Mouse (Mus musculus): ENCODE measurements at regions not wholly inside any gene's neighbourhood (a gene's known extent, or its start where the extent isn't known, plus 50 kb on each side); places are given as distances from the start of the nearest gene placed in this dataset.

DNA sequence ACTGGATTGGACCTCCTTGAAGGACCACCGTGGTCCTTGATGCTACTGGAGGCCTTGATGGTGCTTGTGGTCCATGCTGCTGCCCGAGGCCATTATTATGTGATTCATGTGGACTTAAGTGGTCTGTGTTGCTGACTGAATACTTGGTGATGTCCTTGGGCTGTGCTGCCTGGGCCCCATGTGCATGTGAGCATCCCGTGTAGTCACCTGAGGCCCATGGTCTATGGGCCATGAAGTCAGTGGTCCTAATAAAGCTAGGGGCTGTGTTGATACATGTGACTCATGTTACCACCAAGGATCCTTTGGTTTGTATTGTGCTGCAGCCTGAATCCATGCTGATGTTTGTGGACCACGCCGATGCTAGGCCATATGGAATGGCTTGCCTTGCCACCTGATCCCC is 456.1 kb upstream of the Zic4 start:
- H3K27ac ChIP-seq (ENCODE audit: low read length): no peak overlapping the region
- H3K36me3 ChIP-seq (ENCODE audit: insufficient read depth, low read length): no peaks in the 10 kb centered on the region
- no peaks in the 10 kb centered on the region for H3K9me3 ChIP-seq (ENCODE audit: low read length)
- H3K4me2 ChIP-seq (replicated peaks; ENCODE audit: low read depth, low read length): no peak overlapping the region
- no peak for ATAC-seq
- no peak for TF ChIP-seq CTCF (IDR thresholded peaks at IDR 0.05)
- TF ChIP-seq EP300 (IDR thresholded peaks at IDR 0.05): no peak
- no peak overlapping the region for H3K4me3 ChIP-seq (ENCODE audit: low read depth, low read length)
- no peaks in the 10 kb centered on the region for H3K4me1 ChIP-seq (ENCODE audit: insufficient read depth, low read depth, low read length)
- DNase-seq (ENCODE audit: low spot score): no peak
- no peaks in the 10 kb centered on the region for H3K27me3 ChIP-seq (replicated peaks; ENCODE audit: insufficient read depth, low read length)
- no peak overlapping the region for H3K9ac ChIP-seq (replicated peaks; ENCODE audit: low read depth)
- 92% methylated on average over 5 of the region's 5 CpGs for WGBS

DNA sequence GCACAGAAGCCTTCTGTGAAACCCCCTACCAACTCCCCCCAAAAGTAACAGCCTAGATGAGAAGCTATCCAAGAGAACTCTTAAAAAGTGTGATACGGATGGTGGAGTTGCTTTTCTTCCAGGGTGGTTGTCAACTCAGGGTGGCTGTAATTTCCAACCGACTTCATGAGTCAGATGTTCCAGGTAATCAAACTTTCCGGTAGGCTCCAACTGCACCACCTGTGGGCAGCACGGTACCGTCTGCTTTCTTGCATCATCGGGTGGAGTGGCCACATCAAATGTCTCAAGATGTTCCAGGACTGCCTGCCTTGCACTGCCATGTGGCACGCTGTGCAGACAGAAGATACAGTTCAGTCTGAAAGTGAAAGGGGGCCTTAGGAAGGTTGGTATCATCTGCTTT is 455.5 kb upstream of the Zic4 start:
- Histone ChIP-seq H3K27me3 (replicated peaks; ENCODE audit: insufficient read depth, low read length) (no peaks in the 10 kb centered on the region), H3K27ac (ENCODE audit: low read length) (no peak overlapping the region)
- ATAC-seq: no peak

DNA sequence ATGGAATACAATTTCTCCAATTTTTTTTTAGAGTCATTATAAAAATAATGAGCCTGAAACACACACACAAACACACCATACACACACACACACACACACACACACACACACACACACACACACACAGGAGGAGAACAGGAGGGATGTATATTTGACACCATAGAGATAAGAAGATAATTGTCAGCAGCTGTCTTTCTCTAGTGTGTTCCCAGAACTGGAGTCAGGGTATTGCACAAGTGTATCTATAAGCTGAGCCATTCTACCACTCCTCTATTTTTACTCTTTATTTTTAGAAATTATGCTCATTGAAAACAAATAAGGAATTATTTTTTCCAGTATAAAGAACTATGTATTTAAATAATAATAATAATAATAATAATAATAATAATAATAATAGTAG is 407.6 kb upstream of the Zic4 start:
- DNase-seq (ENCODE audit: low spot score): peak; percentile 51
- H3K4me3 ChIP-seq (ENCODE audit: low read depth, low read length): no peak overlapping the region
- H3K36me3 ChIP-seq (ENCODE audit: insufficient read depth, low read length): no peaks in the 10 kb centered on the region
- TF ChIP-seq CTCF (IDR thresholded peaks at IDR 0.05) (no peak), EP300 (IDR thresholded peaks at IDR 0.05) (no peak)
- no peak overlapping the region for H3K4me2 ChIP-seq (replicated peaks; ENCODE audit: low read depth, low read length)
- no peaks in the 10 kb centered on the region for H3K4me1 ChIP-seq (ENCODE audit: insufficient read depth, low read depth, low read length)
- no peaks in the 10 kb centered on the region for H3K9me3 ChIP-seq (ENCODE audit: low read length)
- H3K27me3 ChIP-seq (replicated peaks; ENCODE audit: insufficient read depth, low read length): no peaks in the 10 kb centered on the region
- no peak overlapping the region for H3K27ac ChIP-seq (ENCODE audit: low read length)
- ATAC-seq: peak; percentile 52; the same call in 1 of the 2 replicates
- no peak overlapping the region for H3K9ac ChIP-seq (replicated peaks; ENCODE audit: low read depth)

More for the DNA sequence above, 455.5 kb upstream of the Zic4 start:
- no peak for DNase-seq (ENCODE audit: low spot score)
- no peak overlapping the region for H3K4me2 ChIP-seq (replicated peaks; ENCODE audit: low read depth, low read length)
- no peaks in the 10 kb centered on the region for H3K9me3 ChIP-seq (ENCODE audit: low read length)
- no peak overlapping the region for H3K9ac ChIP-seq (replicated peaks; ENCODE audit: low read depth)
- TF ChIP-seq CTCF (IDR thresholded peaks at IDR 0.05) (no peak), EP300 (IDR thresholded peaks at IDR 0.05) (no peak)
- no peak overlapping the region for H3K4me3 ChIP-seq (ENCODE audit: low read depth, low read length)
- no peaks in the 10 kb centered on the region for H3K36me3 ChIP-seq (ENCODE audit: insufficient read depth, low read length)
- H3K4me1 ChIP-seq (ENCODE audit: insufficient read depth, low read depth, low read length): no peaks in the 10 kb centered on the region
- 86% methylated on average over 7 of the region's 7 CpGs for WGBS

DNA sequence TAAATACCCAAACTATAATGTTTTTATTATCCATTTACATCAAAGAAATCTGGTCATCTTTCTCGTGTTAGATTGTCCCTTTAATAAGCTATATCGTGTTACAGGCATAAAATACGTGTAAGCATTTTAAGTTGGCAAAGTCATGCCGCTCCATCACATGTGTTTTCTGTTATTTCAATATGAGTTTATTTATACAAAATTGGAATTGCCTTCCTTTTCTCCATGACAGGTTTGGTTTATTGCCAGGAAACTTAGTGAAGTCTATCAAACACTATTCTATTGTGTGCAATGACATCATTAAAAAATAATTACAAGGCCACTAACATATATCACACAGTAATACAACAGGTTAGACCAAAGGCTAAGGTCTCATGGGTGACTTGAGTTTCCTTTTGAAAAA is 400.8 kb upstream of the Zic4 start:
- whole genome bisulfite sequencing: 45% methylated on average over 4 of the region's 4 CpGs
- H3K27ac ChIP-seq (ENCODE audit: low read length): no peak overlapping the region
- DNase-seq (ENCODE audit: low spot score): no peak

DNA sequence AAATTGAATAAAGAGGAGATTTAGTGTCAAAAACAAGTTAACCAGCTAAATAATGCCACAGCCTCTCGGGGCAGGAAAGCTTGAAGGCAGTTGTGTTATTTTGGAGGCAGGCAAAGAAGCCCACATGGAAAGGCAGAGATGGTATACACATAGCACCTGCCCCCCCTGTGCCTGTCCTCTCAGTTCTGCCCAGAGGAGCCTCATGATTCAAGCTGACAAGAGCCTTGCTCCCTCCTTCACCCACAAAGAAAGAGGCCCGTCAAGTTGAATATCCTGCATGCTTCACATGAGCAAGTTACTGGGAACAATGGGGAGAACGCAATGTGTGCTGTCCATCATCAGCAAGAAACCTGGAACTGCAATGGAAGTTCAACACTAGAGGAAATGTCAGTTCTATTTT is 398.2 kb upstream of the Zic4 start:
- Histone ChIP-seq H3K4me3 (ENCODE audit: low read depth, low read length) (no peak overlapping the region), H3K27ac (ENCODE audit: low read length) (no peak overlapping the region), H3K9me3 (ENCODE audit: low read length) (no peaks in the 10 kb centered on the region), H3K36me3 (ENCODE audit: insufficient read depth, low read length) (no peaks in the 10 kb centered on the region), H3K9ac (replicated peaks; ENCODE audit: low read depth) (no peak overlapping the region), H3K4me1 (ENCODE audit: insufficient read depth, low read depth, low read length) (no peaks in the 10 kb centered on the region), H3K27me3 (replicated peaks; ENCODE audit: insufficient read depth, low read length) (no peaks in the 10 kb centered on the region), H3K4me2 (replicated peaks; ENCODE audit: low read depth, low read length) (no peak overlapping the region)
- no peak for ATAC-seq
- WGBS: 56% methylated on average over 3 of the region's 3 CpGs
- TF ChIP-seq CTCF (IDR thresholded peaks at IDR 0.05): no peak
- TF ChIP-seq EP300 (IDR thresholded peaks at IDR 0.05): no peak
- no peak for DNase-seq (ENCODE audit: low spot score)

More for the DNA sequence above, 400.8 kb upstream of the Zic4 start:
- Histone ChIP-seq H3K4me3 (ENCODE audit: low read depth, low read length) (no peak overlapping the region), H3K27me3 (replicated peaks; ENCODE audit: insufficient read depth, low read length) (no peaks in the 10 kb centered on the region), H3K36me3 (ENCODE audit: insufficient read depth, low read length) (no peaks in the 10 kb centered on the region), H3K9me3 (ENCODE audit: low read length) (no peaks in the 10 kb centered on the region), H3K9ac (replicated peaks; ENCODE audit: low read depth) (no peak overlapping the region), H3K4me1 (ENCODE audit: insufficient read depth, low read depth, low read length) (no peaks in the 10 kb centered on the region), H3K4me2 (replicated peaks; ENCODE audit: low read depth, low read length) (no peak overlapping the region)
- ATAC-seq: no peak
- TF ChIP-seq EP300 (IDR thresholded peaks at IDR 0.05): no peak
- no peak for TF ChIP-seq CTCF (IDR thresholded peaks at IDR 0.05)

DNA sequence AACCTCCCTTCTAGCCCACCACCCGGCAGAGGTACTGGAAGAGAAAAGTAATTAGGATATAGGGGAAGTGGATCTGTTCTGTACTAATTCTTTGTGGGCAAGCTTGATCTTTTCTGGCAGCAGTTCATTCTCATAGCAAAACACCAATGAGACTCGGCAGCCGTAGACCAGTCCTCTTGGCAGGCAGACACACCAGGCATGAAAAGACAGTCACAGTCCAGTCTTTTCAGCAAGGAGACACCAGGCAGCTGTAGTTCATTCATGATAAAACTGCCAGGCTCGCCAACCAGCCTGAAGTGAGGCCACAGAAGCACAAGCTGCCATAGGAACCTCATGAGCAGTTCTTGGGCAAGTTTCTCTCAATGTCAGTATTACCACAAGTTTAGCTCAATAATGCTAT is 383.5 kb upstream of the Zic4 start:
- no peaks in the 10 kb centered on the region for H3K36me3 ChIP-seq (ENCODE audit: insufficient read depth, low read length)
- H3K9ac ChIP-seq (replicated peaks; ENCODE audit: low read depth): no peak overlapping the region
- no peaks in the 10 kb centered on the region for H3K9me3 ChIP-seq (ENCODE audit: low read length)
- DNase-seq (ENCODE audit: low spot score) (peak; percentile 9), ATAC-seq (no peak)
- no peak overlapping the region for H3K27ac ChIP-seq (ENCODE audit: low read length)
- no peaks in the 10 kb centered on the region for H3K4me1 ChIP-seq (ENCODE audit: insufficient read depth, low read depth, low read length)
- TF ChIP-seq CTCF (IDR thresholded peaks at IDR 0.05) (no peak), EP300 (IDR thresholded peaks at IDR 0.05) (no peak)
- no peaks in the 10 kb centered on the region for H3K27me3 ChIP-seq (replicated peaks; ENCODE audit: insufficient read depth, low read length)
- no peak overlapping the region for H3K4me2 ChIP-seq (replicated peaks; ENCODE audit: low read depth, low read length)
- WGBS: 55% methylated on average over 4 of the region's 4 CpGs
- H3K4me3 ChIP-seq (ENCODE audit: low read depth, low read length): no peak overlapping the region
